Mouse (Mus musculus): ENCODE measurements around the gene Pced1b. TPM values are rescaled to one million over a fixed set of nuclear protein-coding genes. Genes with fewer than 3 reads are reported as not detected.

The Pced1b gene
- total and polyA plus RNA-seq, 3 experiments = 6.6 to 36.5 TPM; not detected in 1

- no peaks in the 10 kb centered on the region for H3K9me3 ChIP-seq (replicated peaks; ENCODE audit: insufficient read depth, low read length)
- TF ChIP-seq MEF2A (IDR thresholded peaks at IDR 0.05; ENCODE audit: extremely low read depth, insufficient replicate concordance, low read depth, low read length, poor library complexity, severe bottlenecking) (no peak), JUND (IDR thresholded peaks at IDR 0.05; ENCODE audit: low read depth, low read length) (no peak)
- no peak overlapping the region for H3K9ac ChIP-seq (ENCODE audit: control insufficient read depth, low read depth, low read length, poor library complexity, severe bottlenecking)
- peaks cover 3 to 36% of the 10 kb centered on the region in 2 experiments for H3K4me1 ChIP-seq (ENCODE audit: control insufficient read depth in 1 of 2, insufficient read depth in 2 of 2, low read length in 2 of 2)
- peaks cover 0 to 40% of the 10 kb centered on the region in 2 experiments; a peak in 3 of 4 replicates for H3K36me3 ChIP-seq (ENCODE audit: control insufficient read depth in 1 of 2, insufficient read depth in 2 of 2, low read length in 2 of 2)
- H3K79me2 ChIP-seq (ENCODE audit: control insufficient read depth, insufficient read depth, low read length, poor library complexity) = no peaks in the 10 kb centered on the region
- H3K27me3 ChIP-seq (ENCODE audit: control insufficient read depth in 1 of 2, insufficient read depth in 2 of 2, low read length in 2 of 2) = no peaks in the 10 kb centered on the region
- no peak overlapping the region for H3K27ac ChIP-seq (ENCODE audit: control insufficient read depth, low read depth, low read length)
- DNase-seq (ENCODE audit: low read depth, low spot score) = no peak
- H3K4me3 ChIP-seq (ENCODE audit: control insufficient read depth in 1 of 2, insufficient read depth in 1 of 2, low read depth in 2 of 2, low read length in 2 of 2) = no peak overlapping the region
These were observed 131.2 kb downstream of the Pced1b start for GRCm38 (mm10) chr15:97378061-97378460.

- H3K9ac ChIP-seq (ENCODE audit: control insufficient read depth, low read depth, low read length, poor library complexity, severe bottlenecking) = peak overlapping the region; percentile 20
- peak; percentile 91 for DNase-seq (ENCODE audit: low read depth, low spot score)
- H3K4me1 ChIP-seq (ENCODE audit: control insufficient read depth in 1 of 2, insufficient read depth in 2 of 2, low read length in 2 of 2) = peaks cover under 1 to 27% of the 10 kb centered on the region in 2 experiments
- H3K27me3 ChIP-seq (ENCODE audit: control insufficient read depth in 1 of 2, insufficient read depth in 2 of 2, low read length in 2 of 2) = no peaks in the 10 kb centered on the region
- H3K79me2 ChIP-seq (ENCODE audit: control insufficient read depth, insufficient read depth, low read length, poor library complexity) = no peaks in the 10 kb centered on the region
- no peaks in the 10 kb centered on the region for H3K9me3 ChIP-seq (replicated peaks; ENCODE audit: insufficient read depth, low read length)
- H3K27ac ChIP-seq (ENCODE audit: control insufficient read depth, low read depth, low read length) = peak overlapping the region; percentile 65
- peak overlapping the region; percentile 27 to 35; a peak in 3 of 4 replicates for H3K4me3 ChIP-seq (ENCODE audit: control insufficient read depth in 1 of 2, insufficient read depth in 1 of 2, low read depth in 2 of 2, low read length in 2 of 2)
- H3K36me3 ChIP-seq (ENCODE audit: control insufficient read depth in 1 of 2, insufficient read depth in 2 of 2, low read length in 2 of 2) = peaks cover 0 to 26% of the 10 kb centered on the region in 2 experiments; a peak in 3 of 4 replicates
- TF ChIP-seq ETS1 (IDR thresholded peaks at IDR 0.05; ENCODE audit: low read depth, low read length) (peak; percentile 94), ZC3H11A (IDR thresholded peaks at IDR 0.05; ENCODE audit: low read depth, low read length) (no peak), CHD1 (IDR thresholded peaks at IDR 0.05; ENCODE audit: low read depth, low read length) (no peak), RCOR1 (IDR thresholded peaks at IDR 0.05; ENCODE audit: low read depth, low read length) (peak; percentile 99), CTCF (IDR thresholded peaks at IDR 0.05 in 2 of 3, conservative IDR thresholded peaks at IDR 0.05 in 1 of 3; ENCODE audit: control insufficient read depth in 1 of 3, insufficient read depth in 1 of 3, low read depth in 2 of 3, low read length in 3 of 3, poor library complexity in 1 of 3, severe bottlenecking in 1 of 3) (no peak), UBTF (IDR thresholded peaks at IDR 0.05; ENCODE audit: borderline replicate concordance, insufficient read depth, low read depth, low read length) (no peak), HCFC1 (IDR thresholded peaks at IDR 0.05; ENCODE audit: low read depth, low read length) (0 out of 2 replicates have a peak, but pooled peaks have one; percentile 23), MYC (IDR thresholded peaks at IDR 0.05; ENCODE audit: low read depth, low read length) (0 out of 2 replicates have a peak, but pooled peaks have one; percentile 21), ZKSCAN1 (IDR thresholded peaks at IDR 0.05; ENCODE audit: low read depth, low read length) (peak; percentile 89), SMC3 (IDR thresholded peaks at IDR 0.05; ENCODE audit: low read depth, low read length) (no peak), E2F4 (IDR thresholded peaks at IDR 0.05; ENCODE audit: borderline replicate concordance, low read depth, low read length) (no peak), USF2 (IDR thresholded peaks at IDR 0.05; ENCODE audit: borderline replicate concordance in 1 of 2, insufficient read depth in 1 of 2, low read depth in 1 of 2, low read length in 2 of 2) (no peak), SIN3A (IDR thresholded peaks at IDR 0.05; ENCODE audit: low read length) (peak; percentile 83), EP300 (IDR thresholded peaks at IDR 0.05; ENCODE audit: low read depth in 1 of 2, low read length in 2 of 2) (peak; percentile 99), JUND (IDR thresholded peaks at IDR 0.05; ENCODE audit: low read depth, low read length) (no peak), GATA1 (IDR thresholded peaks at IDR 0.05; ENCODE audit: low read depth, low read length) (peak; percentile 100), POLR2AphosphoS5 (IDR thresholded peaks at IDR 0.05; ENCODE audit: borderline replicate concordance, low read depth, low read length) (no peak), USF1 (IDR thresholded peaks at IDR 0.05; ENCODE audit: low read depth, low read length) (no peak), MAZ (IDR thresholded peaks at IDR 0.05; ENCODE audit: low read depth, low read length) (no peak; the same call in 1 of the 2 replicates), NELFE (IDR thresholded peaks at IDR 0.05; ENCODE audit: low read depth, low read length) (no peak), POLR2AphosphoS2 (IDR thresholded peaks at IDR 0.05; ENCODE audit: low read length) (peak; percentile 58; the same call in 1 of the 2 replicates), TBP (IDR thresholded peaks at IDR 0.05; ENCODE audit: low read depth, low read length) (0 out of 2 replicates have a peak, but pooled peaks have one; percentile 35), ZNF384 (IDR thresholded peaks at IDR 0.05; ENCODE audit: low read depth, low read length) (0 out of 2 replicates have a peak, but pooled peaks have one; percentile 30), BHLHE40 (IDR thresholded peaks at IDR 0.05; ENCODE audit: borderline replicate concordance, low read depth, low read length) (no peak), MAFK (IDR thresholded peaks at IDR 0.05; ENCODE audit: borderline replicate concordance, low read depth, low read length) (no peak), TCF12 (IDR thresholded peaks at IDR 0.05; ENCODE audit: low read depth, low read length) (peak; percentile 100), CHD2 (IDR thresholded peaks at IDR 0.05; ENCODE audit: low read length) (no peak)
These were observed 132.8 kb downstream of the Pced1b start for GRCm38 (mm10) chr15:97379489-97380304.
